Mouse (Mus musculus): ENCODE measurements at regions not wholly inside any gene's neighbourhood (a gene's known extent, or its start where the extent isn't known, plus 50 kb on each side); places are given as distances from the start of the nearest gene placed in this dataset.

GRCm38 (mm10) chr13:118979505-118979904 is 309.9 kb downstream of the Fgf10 start:
- TF ChIP-seq GATA2 (IDR thresholded peaks at IDR 0.05; ENCODE audit: borderline replicate concordance, low read depth, low read length) (no peak), CTCF (IDR thresholded peaks at IDR 0.05; ENCODE audit: low read depth, low read length) (no peak), TAL1 (conservative IDR thresholded peaks at IDR 0.05; ENCODE audit: low read depth, low read length) (no peak)
